Mouse (Mus musculus): ENCODE data around the gene Tiam2. TPM values are rescaled to one million over a fixed set of nuclear protein-coding genes. Genes with fewer than 3 reads are reported as not detected.

Gene Tiam2
- 3.2 and 3.4 TPM in 2 replicates for polyA plus RNA-seq (2015; fragmentation: Nextera tagmentation; extraction: Ambion mirVana)

DNA sequence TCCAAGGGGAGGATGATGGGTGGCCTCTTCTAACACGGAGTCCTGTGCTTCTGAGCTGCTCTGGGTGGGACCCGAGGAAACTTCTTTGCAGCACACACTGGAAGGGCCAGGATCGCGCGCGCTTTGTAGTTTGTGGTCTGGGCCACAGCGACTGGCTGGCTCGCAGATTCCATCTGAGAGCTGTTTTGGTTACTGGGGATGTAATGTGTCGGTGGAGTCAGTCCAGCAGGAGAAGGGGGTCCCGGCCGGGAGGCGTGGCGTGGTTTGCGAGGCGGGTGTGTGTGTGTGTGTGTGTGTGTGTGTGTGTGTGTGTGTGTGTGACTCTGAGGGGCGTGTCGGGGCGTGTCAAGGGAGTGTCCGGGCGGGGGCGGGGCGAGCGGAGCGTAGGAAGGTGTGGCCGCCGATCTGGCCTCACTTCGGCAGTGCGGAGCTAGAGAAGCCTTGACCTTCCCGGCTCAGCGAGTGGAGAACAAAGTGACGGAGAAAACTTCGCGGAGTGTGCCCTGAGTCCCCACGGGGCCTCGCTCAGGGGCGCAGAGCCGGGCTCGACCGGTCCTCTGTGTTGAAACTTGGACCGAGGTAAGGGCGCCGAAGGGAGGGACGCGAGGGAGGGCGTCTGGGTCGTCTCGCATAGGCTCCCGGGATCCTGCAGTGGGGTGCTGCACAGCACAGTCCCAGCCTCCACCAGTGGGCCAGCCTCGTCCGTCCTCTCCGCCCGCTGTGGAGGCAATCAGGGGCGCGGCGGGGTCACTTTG, at the start of gene Tiam2:
Tiam2 (plus strand) TSS at position 426 of the 755 bp plus-strand sequence.

DNA sequence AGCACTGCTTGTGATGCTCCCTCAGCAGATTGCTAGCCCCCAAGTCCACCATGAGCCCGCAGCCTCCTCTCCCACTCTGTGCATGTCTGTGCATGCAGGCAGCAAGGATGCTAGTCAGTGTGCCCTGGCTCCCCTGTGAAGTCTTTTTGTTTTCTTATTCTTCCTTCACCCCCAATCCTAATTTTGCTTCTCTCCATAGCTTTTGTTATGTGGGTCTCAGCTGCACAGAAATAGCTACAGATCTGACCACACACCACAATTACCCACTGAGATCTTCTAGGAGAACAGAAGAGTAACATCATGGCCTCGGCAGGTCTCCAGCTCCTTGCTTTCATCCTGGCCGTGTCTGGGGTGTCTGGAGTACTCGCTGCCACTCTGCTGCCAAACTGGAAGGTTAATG, 205.9 kb downstream of the Tiam2 start, which contains the start of gene Cldn20:
Cldn20 (plus strand) TSS at position 301 of the 400 bp plus-strand sequence.

DNA sequence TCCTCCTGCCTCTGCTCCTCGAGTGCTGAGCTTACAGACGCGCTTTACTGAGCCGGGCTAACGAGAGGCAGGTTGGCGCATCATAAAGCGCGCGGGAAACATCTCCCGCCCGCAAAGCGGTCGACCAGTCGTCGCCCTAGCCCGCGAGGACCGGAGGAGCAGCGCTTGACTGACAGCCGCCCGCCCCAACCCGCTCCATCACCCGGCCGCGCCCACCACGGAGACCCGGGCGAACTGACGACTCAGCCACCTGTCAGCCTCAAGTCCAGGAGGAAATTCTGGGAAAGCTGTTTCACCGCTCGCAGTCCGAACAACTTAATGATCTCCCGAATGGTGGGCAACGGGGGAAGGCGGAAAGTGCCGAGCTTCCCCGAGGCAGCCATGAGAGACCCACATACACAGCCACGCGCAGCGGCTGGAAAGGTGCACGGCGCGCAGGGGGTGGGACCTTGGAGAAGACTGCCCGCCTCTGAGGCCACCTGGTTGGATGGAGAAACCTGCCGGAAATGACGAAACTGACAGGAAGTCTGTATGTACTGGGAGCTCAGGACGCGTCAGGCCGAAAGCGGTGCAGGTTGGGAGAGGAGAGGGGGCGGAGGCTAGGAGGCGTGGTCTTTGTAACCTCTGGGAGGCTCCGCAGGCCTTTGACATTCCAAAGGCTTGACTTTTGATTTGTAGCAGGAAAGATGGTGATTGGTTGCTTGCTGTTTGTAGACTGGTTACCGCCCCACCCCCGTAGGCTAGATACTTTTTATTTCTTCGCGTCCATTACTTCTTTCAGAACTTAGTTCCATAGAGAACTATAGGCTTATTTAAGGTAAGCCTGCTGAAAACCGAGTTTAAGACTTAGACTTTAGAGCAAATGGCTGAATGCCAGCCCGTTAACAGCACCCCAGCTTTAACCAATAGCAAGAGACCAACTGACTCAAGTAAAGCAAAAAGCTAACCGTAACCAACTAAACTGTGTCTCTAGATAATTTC, 231.2 kb downstream of the Tiam2 start, which contains the start of gene Tfb1m:
Tfb1m (minus strand) TSS at position 451 of the 981 bp plus-strand sequence.

Other genes with a start within 250 kb of the Tiam2 start
- 7.9 and 8.7 TPM in 2 replicates for gene Scaf8, start 211.6 kb upstream of the Tiam2 start, polyA plus RNA-seq (2015; fragmentation: Nextera tagmentation; extraction: Ambion mirVana)
- gene Cldn20, start 206.0 kb downstream of the Tiam2 start, polyA plus RNA-seq (2015; fragmentation: Nextera tagmentation; extraction: Ambion mirVana) = not detected in 2 replicates
- gene Tfb1m, start 231.2 kb downstream of the Tiam2 start, polyA plus RNA-seq (2015; fragmentation: Nextera tagmentation; extraction: Ambion mirVana) = 13.9 and 14.0 TPM in 2 replicates

All from skeletal muscle tissue, postnatal 0 days (tissue).